Mouse (Mus musculus): Measurements from ENCODE around the gene Rps6ka5. TPM values are rescaled to one million over a fixed set of nuclear protein-coding genes. Genes with fewer than 3 reads are reported as not detected.

Rps6ka5 gene
- total and polyA plus RNA-seq, 2 experiments, result 0.29 to 2.0 TPM

DNA sequence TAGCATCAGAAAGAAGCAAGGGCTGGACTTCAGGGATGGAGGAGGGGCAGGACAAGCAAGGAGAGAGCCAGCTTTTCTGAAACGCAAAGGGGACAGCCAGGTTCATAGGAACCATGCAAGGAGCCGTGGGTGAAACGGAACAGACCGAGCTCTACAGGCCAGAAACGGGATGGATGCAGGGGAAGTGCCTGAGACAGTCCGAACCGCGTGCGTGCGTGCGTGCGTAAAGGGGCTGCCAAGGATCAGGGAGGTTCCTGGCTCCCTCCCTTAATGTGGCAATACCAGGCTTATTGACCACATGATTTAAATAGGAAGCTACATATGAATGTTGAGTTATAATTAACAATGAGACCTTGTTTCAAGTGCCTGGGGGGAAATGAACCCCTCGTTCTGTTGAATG, 227.3 kb downstream of the Rps6ka5 start:
- peaks cover 25% of the 10 kb centered on the region; the same call in 1 of the 2 replicates for H3K79me2 ChIP-seq (ENCODE audit: control insufficient read depth, insufficient read depth, low read length)
- peaks cover 6% of the 10 kb centered on the region for H3K4me1 ChIP-seq (ENCODE audit: control insufficient read depth, insufficient read depth, low read length)
- DNase-seq (ENCODE audit: extremely low read depth, low read depth, low spot score), result no peak
- no peaks in the 10 kb centered on the region for H3K27me3 ChIP-seq (ENCODE audit: control insufficient read depth, insufficient read depth, low read length)
- H3K27ac ChIP-seq (replicated peaks; ENCODE audit: insufficient read depth, low read depth, low read length), result no peak overlapping the region
- TF ChIP-seq POLR2A (IDR thresholded peaks at IDR 0.05; ENCODE audit: extremely low read depth, insufficient read depth, low read length) (no peak), CTCF (IDR thresholded peaks at IDR 0.05; ENCODE audit: low read depth, low read length) (no peak)
- H3K36me3 ChIP-seq (ENCODE audit: control insufficient read depth, insufficient read depth, low read length), result peaks cover 23% of the 10 kb centered on the region
- H3K9ac ChIP-seq (ENCODE audit: low read depth, low read length), result no peak overlapping the region
- H3K4me3 ChIP-seq (ENCODE audit: insufficient read depth, low read depth, low read length), result no peak overlapping the region
- 92% methylated on average over 13 of the region's 13 CpGs for WGBS

Other genes with a start within 250 kb of the Rps6ka5 start
- 7.7 and 10.1 TPM in 2 replicates for gene Ttc7b, start 206.2 kb downstream of the Rps6ka5 start, total RNA-seq (2014; rRNA removed)
- gene Ttc7b, start 206.2 kb downstream of the Rps6ka5 start, polyA plus RNA-seq (2012; rRNA removed), result 10.7 and 10.9 TPM in 2 replicates
- 28.9 and 36.8 TPM in 2 replicates for gene Dglucy, start 52.1 kb upstream of the Rps6ka5 start, total RNA-seq (2014; rRNA removed)
- gene Dglucy, start 52.1 kb upstream of the Rps6ka5 start, polyA plus RNA-seq (2012; rRNA removed), result 35.2 and 38.5 TPM in 2 replicates
- gene Gpr68, start 181.2 kb upstream of the Rps6ka5 start, total RNA-seq (2014; rRNA removed), result 0.09 and 0.20 TPM in 2 replicates
- gene Gpr68, start 181.2 kb upstream of the Rps6ka5 start, polyA plus RNA-seq (2012; rRNA removed), result 0.28 and 0.85 TPM in 2 replicates

Data from liver, adult 2 months (tissue).